8 mouse cellular contexts compared by ENCODE assay signal in genomic region chr16:4489114-4489624, GRCm38 (mm10). TPM values are rescaled to one million over a fixed set of nuclear protein-coding genes. Genes with fewer than 3 reads are reported as not detected.
DNase-seq lines count a peak whose midpoint lies in the region; ATAC-seq and TF ChIP-seq lines count a peak whose summit lies in the region.

No protein-coding gene starts in this region.

- peak overlapping the region; percentile 41 for H3K4me3 ChIP-seq in gastrocnemius, adult 2 months
- H3K4me3 ChIP-seq in hindbrain, postnatal 0 days (ENCODE audit: low read length): no peak overlapping the region

- no peak overlapping the region for H3K4me2 ChIP-seq in hindbrain, postnatal 0 days (ENCODE audit: low read depth, low read length)

- peak; percentile 83 for DNase-seq in ZHBTc4 (ENCODE audit: low read depth, low spot score)
- peak; percentile 77 to 94 for DNase-seq in cerebellum, postnatal 4 days (ENCODE audit: low spot score in 2 of 2)
- DNase-seq in gastrocnemius, adult 2 months: peak; percentile 93
- peak; percentile 94 for DNase-seq in hindbrain, postnatal 0 days (ENCODE audit: low spot score)
- peak; percentile 92 to 98 for DNase-seq in left cerebral cortex, adult 18-20 months (ENCODE audit: low spot score in 2 of 2)
- DNase-seq in lung, postnatal 4 days: peak; percentile 91 to 93
- DNase-seq in right cerebral cortex, adult 18-20 months: peak; percentile 90
- peak; percentile 73 for DNase-seq in urinary bladder, adult 2 months (ENCODE audit: low spot score)

- intact Hi-C loops in gastrocnemius, adult 2 months (cut with DNase I): loop anchor here (1.0 to 5.0 kb wide), 2 partner anchors 53 to 118 kb away; no protein-coding TSS in a partner anchor

- H3K4me1 ChIP-seq in hindbrain, postnatal 0 days (ENCODE audit: insufficient read depth, low read length): no peaks in the 10 kb centered on the region

- no peaks in the 10 kb centered on the region for H3K27me3 ChIP-seq in hindbrain, postnatal 0 days (ENCODE audit: insufficient read depth, low read length)

- H3K9me3 ChIP-seq in hindbrain, postnatal 0 days (ENCODE audit: low read length): no peaks in the 10 kb centered on the region

- peak overlapping the region; percentile 89 for H3K27ac ChIP-seq in gastrocnemius, adult 2 months
- H3K27ac ChIP-seq in hindbrain, postnatal 0 days: peak overlapping the region; percentile 65

- H3K36me3 ChIP-seq in hindbrain, postnatal 0 days (ENCODE audit: insufficient read depth, low read length): no peaks in the 10 kb centered on the region

- H3K9ac ChIP-seq in hindbrain, postnatal 0 days (replicated peaks; ENCODE audit: low read length): no peak overlapping the region

- ATAC-seq in hindbrain, postnatal 0 days: peak; percentile 96

- peak; percentile 94 for TF ChIP-seq CTCF in gastrocnemius, adult 2 months (IDR thresholded peaks at IDR 0.05)
- peak; percentile 95 for TF ChIP-seq CTCF in hindbrain, postnatal 0 days (IDR thresholded peaks at IDR 0.05; ENCODE audit: low read depth)

- 39% methylated on average over 11 of the region's 11 CpGs for WGBS in hindbrain, postnatal 0 days

RNA-seq across cellular contexts. Expression of gene Srl, which starts 52.4 kb away (rescaled TPM):
- 1,000 to 10,000 TPM; 1,026 to 1,225 TPM for total RNA-seq in gastrocnemius, adult 2 months (2021)
- total RNA-seq in hindbrain, postnatal 0 days (2014; rRNA removed): 28.3 and 50.6 TPM in 2 replicates
- polyA plus RNA-seq in hindbrain, postnatal 0 days (2015; fragmentation: Nextera tagmentation; extraction: Ambion mirVana): 8.7 and 10.6 TPM in 2 replicates
- total RNA-seq in left cerebral cortex, adult 18-20 months (2021): 1 to 10 TPM; 3.0 to 4.1 TPM
- polyA plus RNA-seq in urinary bladder, adult 2 months (2012; rRNA removed): 18.8 and 25.7 TPM in 2 replicates

Comparison
In these comparisons a context has a peak if more than half of its experiments do, and no peak if none do; other contexts are left out.
1. RNA of gene Srl, which starts 52.4 kb away (total RNA-seq): 1,026 to 1,225 TPM in gastrocnemius, adult 2 months; 28.3 to 50.6 TPM in hindbrain, postnatal 0 days and 3.0 to 4.1 TPM in left cerebral cortex, adult 18-20 months; every median in the first group is over 10 times any median in the second.
2. Peak in every context shown above with its lines, with median percentiles within 50 percentile points of each other: DNase-seq.